Mouse (Mus musculus) liver, adult 2 months (tissue): ENCODE measurements around the gene Plcxd1. TPM values are rescaled to one million over a fixed set of nuclear protein-coding genes. Genes with fewer than 3 reads are reported as not detected.
A peak's percentile ranks its signal among the peaks of the same experiment; 100 is the strongest.

Source experiments
- DNase-seq: peaks from one replicate; pipeline ENCODE4 v3.0.0-alpha.2; 2011; ENCODE audit warnings: low read depth, low spot score; ENCODE audit errors: extremely low read depth
- H3K27ac ChIP-seq: fragments of 200-500 bp; replicated peaks from 2 replicates; pipeline ENCODE4 v1.5.1; 2012; ENCODE audit warnings: low read depth, mild to moderate bottlenecking, control low read depth, inconsistent platforms, low read length; ENCODE audit not compliant: insufficient read depth
- H3K27me3 ChIP-seq: fragments of 200-500 bp; 2 replicates; pipeline ENCODE4 v1.6.1; 2012; ENCODE audit warnings: mild to moderate bottlenecking, moderate library complexity, low read length, inconsistent platforms; ENCODE audit not compliant: control insufficient read depth, insufficient read depth
- H3K36me3 ChIP-seq: fragments of 200-500 bp; 2 replicates; pipeline ENCODE4 v1.6.1; 2012; ENCODE audit warnings: low read length, inconsistent platforms; ENCODE audit not compliant: control insufficient read depth, insufficient read depth
- H3K4me1 ChIP-seq: fragments of 200-500 bp; 2 replicates; pipeline ENCODE4 v1.6.1; 2011; ENCODE audit warnings: low read length; ENCODE audit not compliant: control insufficient read depth, insufficient read depth
- H3K4me3 ChIP-seq: fragments of 200-500 bp; 2 replicates; pipeline ENCODE4 v1.5.1; 2011; ENCODE audit warnings: low read depth, mild to moderate bottlenecking, control low read depth, low read length, moderate library complexity; ENCODE audit not compliant: insufficient read depth
- H3K79me2 ChIP-seq: fragments of 200-500 bp; 2 replicates; pipeline ENCODE4 v1.6.1; 2012; ENCODE audit warnings: inconsistent platforms, mild to moderate bottlenecking, low read length, moderate library complexity; ENCODE audit not compliant: control insufficient read depth, insufficient read depth
- H3K9ac ChIP-seq: fragments of 200-500 bp; 2 replicates; pipeline ENCODE4 v1.6.1; 2012; ENCODE audit warnings: low read depth, mild to moderate bottlenecking, control low read depth, inconsistent platforms, low read length
- CTCF ChIP-seq: fragments of 200-500 bp; IDR thresholded peaks from 2 replicates; pipeline ENCODE4 v1.5.1; 2011; ENCODE audit warnings: low read depth, low read length, control low read depth
- POLR2A ChIP-seq: fragments of 200-500 bp; IDR thresholded peaks from 2 replicates; pipeline ENCODE4 v1.6.1; 2011; ENCODE audit warnings: low read length, control low read depth; ENCODE audit not compliant: insufficient read depth; ENCODE audit errors: extremely low read depth
- WGBS: fragments of 180-500 bp; shearing (Covaris S2); methylation state at CpG from one replicate; pipeline ENCODE4 v1.1.7; 2018; 5-methylcytosine and 5-hydroxymethylcytosine counted together
- polyA plus RNA-seq: library from polyadenylated mRNA; depleted of rRNA; stranded (reverse); fragments of >200 nt; gene quantifications from 2 replicates; pipeline ENCODE4 v1.2.3, GENCODE M21; 2012
- total RNA-seq: library from RNA; depleted of rRNA; stranded (reverse); fragments of >200 nt; gene quantifications from 2 replicates; pipeline ENCODE4 v1.2.3, GENCODE M21; 2014

Plcxd1 gene
- total and polyA plus RNA-seq, 2 experiments = 0.92 to 2.0 TPM

GRCm38 (mm10) chr5:110135293-110136086 is 35.7 kb downstream of the Plcxd1 start, which contains the start of gene Chfr:
Chfr (plus strand) TSS chr5:110135842.
- Histone ChIP-seq H3K79me2 (no peaks in the 10 kb centered on the region; the same call in 1 of the 2 replicates), H3K4me1 (peaks cover 2% of the 10 kb centered on the region; the same call in 1 of the 2 replicates), H3K4me3 (peak within 1 kb of the TSS; percentile 80), H3K36me3 (peaks cover 10% of the 10 kb centered on the region; the same call in 1 of the 2 replicates), H3K27ac (peak within 1 kb of the TSS; percentile 11; the same call in 1 of the 2 replicates), H3K9ac (peak within 1 kb of the TSS; percentile 77), H3K27me3 (no peaks in the 10 kb centered on the region)
- DNase-seq = peak; percentile 89
- WGBS = 3% methylated on average over 46 of the region's 46 CpGs
- no peak; the same call in 1 of the 2 replicates for TF ChIP-seq POLR2A
- no peak for TF ChIP-seq CTCF

- H3K27me3 ChIP-seq = no peaks in the 10 kb centered on the region
Observed at GRCm38 (mm10) chr5:110136087-110136464, 36.3 kb downstream of the Plcxd1 start.

GRCm38 (mm10) chr5:110137816-110138215 is 38.0 kb downstream of the Plcxd1 start:
- Histone ChIP-seq H3K27me3 (no peaks in the 10 kb centered on the region), H3K4me3 (no peak overlapping the region), H3K27ac (no peak overlapping the region), H3K9ac (no peak overlapping the region), H3K36me3 (peaks cover 16% of the 10 kb centered on the region), H3K4me1 (peaks cover 2% of the 10 kb centered on the region; the same call in 1 of the 2 replicates), H3K79me2 (no peaks in the 10 kb centered on the region; the same call in 1 of the 2 replicates)
- DNase-seq = no peak
- WGBS = 96% methylated on average over 3 of the region's 3 CpGs
- TF ChIP-seq POLR2A = no peak
- TF ChIP-seq CTCF = no peak

More at GRCm38 (mm10) chr5:110136087-110136464, 36.3 kb downstream of the Plcxd1 start:
- Histone ChIP-seq H3K4me3 (peak overlapping the region; percentile 80), H3K27ac (peak overlapping the region; percentile 11; the same call in 1 of the 2 replicates), H3K4me1 (peaks cover 2% of the 10 kb centered on the region; the same call in 1 of the 2 replicates), H3K9ac (peak overlapping the region; percentile 77), H3K36me3 (peaks cover 11% of the 10 kb centered on the region), H3K79me2 (no peaks in the 10 kb centered on the region; the same call in 1 of the 2 replicates)
- 3% methylated on average over 18 of the region's 18 CpGs for WGBS
- DNase-seq = no peak
- TF ChIP-seq POLR2A = no peak
- TF ChIP-seq CTCF = no peak

GRCm38 (mm10) chr5:110139325-110139724 is 39.6 kb downstream of the Plcxd1 start:
- peaks cover 22% of the 10 kb centered on the region for H3K36me3 ChIP-seq
- TF ChIP-seq POLR2A (no peak), CTCF (no peak)
- no peak overlapping the region for H3K4me3 ChIP-seq
- no peak overlapping the region for H3K27ac ChIP-seq
- H3K27me3 ChIP-seq = no peaks in the 10 kb centered on the region
- H3K4me1 ChIP-seq = peaks cover 2% of the 10 kb centered on the region; the same call in 1 of the 2 replicates
- no peak for DNase-seq
- H3K9ac ChIP-seq = no peak overlapping the region
- H3K79me2 ChIP-seq = no peaks in the 10 kb centered on the region; the same call in 1 of the 2 replicates
- WGBS = 94% methylated on average over 3 of the region's 3 CpGs

- Histone ChIP-seq H3K27ac (no peak overlapping the region), H3K4me1 (no peaks in the 10 kb centered on the region), H3K79me2 (no peaks in the 10 kb centered on the region; the same call in 1 of the 2 replicates), H3K27me3 (no peaks in the 10 kb centered on the region), H3K4me3 (no peak overlapping the region), H3K36me3 (peaks cover 28% of the 10 kb centered on the region), H3K9ac (no peak overlapping the region)
- DNase-seq = no peak
- 94% methylated on average over 7 of the region's 7 CpGs for WGBS
- no peak for TF ChIP-seq POLR2A
- no peak for TF ChIP-seq CTCF
Observed at GRCm38 (mm10) chr5:110140424-110140823, 40.7 kb downstream of the Plcxd1 start.

GRCm38 (mm10) chr5:110142309-110142708 is 42.5 kb downstream of the Plcxd1 start:
- Histone ChIP-seq H3K79me2 (no peaks in the 10 kb centered on the region; the same call in 1 of the 2 replicates), H3K36me3 (peaks cover 43% of the 10 kb centered on the region), H3K27ac (no peak overlapping the region), H3K27me3 (no peaks in the 10 kb centered on the region), H3K4me3 (no peak overlapping the region), H3K4me1 (no peaks in the 10 kb centered on the region), H3K9ac (no peak overlapping the region)
- peak; percentile 8 for DNase-seq
- TF ChIP-seq POLR2A (no peak), CTCF (no peak)
- WGBS = 89% methylated on average over 2 of the region's 2 CpGs
